8 mouse cellular contexts compared by ENCODE assay signal in genomic region chr9:21164072-21164471, GRCm38 (mm10). TPM values are rescaled to one million over a fixed set of nuclear protein-coding genes. Genes with fewer than 3 reads are reported as not detected.
DNase-seq lines count a peak whose midpoint lies in the region; ATAC-seq and TF ChIP-seq lines count a peak whose summit lies in the region.

No protein-coding gene starts in this region.

- peak overlapping the region; percentile 40 for H3K4me2 ChIP-seq in intestine, embryonic 16.5 days (ENCODE audit: low read depth, low read length)
- H3K4me2 ChIP-seq in midbrain, embryonic 13.5 days (replicated peaks): peak overlapping the region; percentile 66

- no peak for ATAC-seq in intestine, embryonic 16.5 days
- ATAC-seq in midbrain, embryonic 13.5 days: no peak
- no peak for ATAC-seq in erythroid progenitor cell, adult 5-6 weeks (replicated peaks; ENCODE audit: low FRiP score, poor library complexity, severe bottlenecking)

- peaks cover 60% of the 10 kb centered on the region for H3K27me3 ChIP-seq in heart, embryonic 10.5 days (ENCODE audit: insufficient read depth, poor library complexity, severe bottlenecking)
- H3K27me3 ChIP-seq in intestine, embryonic 16.5 days (replicated peaks; ENCODE audit: control insufficient read depth, insufficient read depth, low read length): peaks cover 46% of the 10 kb centered on the region
- peaks cover 74% of the 10 kb centered on the region for H3K27me3 ChIP-seq in midbrain, embryonic 13.5 days

- TF ChIP-seq POLR2A in embryonic fibroblast, embryonic 13.5 days (IDR thresholded peaks at IDR 0.05; ENCODE audit: low read depth, low read length): peak; percentile 46; the same call in 1 of the 2 replicates

- no peak for TF ChIP-seq CTCF in embryonic fibroblast, embryonic 13.5 days (IDR thresholded peaks at IDR 0.05; ENCODE audit: borderline replicate concordance, insufficient read depth, low read length)

- 2% methylated on average over 26 of the region's 26 CpGs for WGBS in heart, embryonic 10.5 days
- WGBS in intestine, embryonic 16.5 days: under 1% methylated on average over 26 of the region's 26 CpGs
- WGBS in midbrain, embryonic 13.5 days: 2% methylated on average over 26 of the region's 26 CpGs

- H3K9ac ChIP-seq in intestine, embryonic 16.5 days (ENCODE audit: low read depth, low read length): peak overlapping the region; percentile 24; the same call in 1 of the 2 replicates
- no peak overlapping the region for H3K9ac ChIP-seq in midbrain, embryonic 13.5 days (replicated peaks)

- H3K27ac ChIP-seq in heart, embryonic 10.5 days: no peak overlapping the region
- peak overlapping the region; percentile 3; the same call in 1 of the 2 replicates for H3K27ac ChIP-seq in embryonic fibroblast, embryonic 13.5 days (ENCODE audit: insufficient read depth, low read length)
- H3K27ac ChIP-seq in intestine, embryonic 16.5 days (ENCODE audit: low read length): no peak overlapping the region
- no peak overlapping the region for H3K27ac ChIP-seq in midbrain, embryonic 13.5 days

- H3K9me3 ChIP-seq in heart, embryonic 10.5 days: no peaks in the 10 kb centered on the region
- no peaks in the 10 kb centered on the region for H3K9me3 ChIP-seq in intestine, embryonic 16.5 days (ENCODE audit: control insufficient read depth, low read length)
- no peaks in the 10 kb centered on the region for H3K9me3 ChIP-seq in midbrain, embryonic 13.5 days

- H3K4me1 ChIP-seq in heart, embryonic 10.5 days: peaks cover 65% of the 10 kb centered on the region
- peaks cover 5% of the 10 kb centered on the region; the same call in 1 of the 2 replicates for H3K4me1 ChIP-seq in embryonic fibroblast, embryonic 13.5 days (ENCODE audit: control insufficient read depth, insufficient read depth, low read length)
- peaks cover 35% of the 10 kb centered on the region for H3K4me1 ChIP-seq in intestine, embryonic 16.5 days (ENCODE audit: control insufficient read depth, insufficient read depth, low read length)
- peaks cover 48% of the 10 kb centered on the region for H3K4me1 ChIP-seq in midbrain, embryonic 13.5 days (replicated peaks)

- H3K4me3 ChIP-seq in heart, embryonic 10.5 days: peak overlapping the region; percentile 77
- peak overlapping the region; percentile 16; the same call in 1 of the 2 replicates for H3K4me3 ChIP-seq in embryonic fibroblast, embryonic 13.5 days (ENCODE audit: insufficient read depth, low read length)
- H3K4me3 ChIP-seq in intestine, embryonic 16.5 days (ENCODE audit: low read length): peak overlapping the region; percentile 23
- peak overlapping the region; percentile 9; the same call in 1 of the 2 replicates for H3K4me3 ChIP-seq in midbrain, embryonic 13.5 days (replicated peaks)

- no peak for DNase-seq in heart, embryonic 10.5 days (ENCODE audit: low spot score)
- no peak for DNase-seq in heart, adult 18-20 months
- DNase-seq in CD4-positive helper T cell, adult 2 months (ENCODE audit: low read depth, low spot score): peak; percentile 66
- DNase-seq in ovary, postnatal 36 days (ENCODE audit: low spot score): no peak

- no peaks in the 10 kb centered on the region for H3K36me3 ChIP-seq in heart, embryonic 10.5 days
- H3K36me3 ChIP-seq in intestine, embryonic 16.5 days (ENCODE audit: control insufficient read depth, insufficient read depth, low read length): no peaks in the 10 kb centered on the region
- H3K36me3 ChIP-seq in midbrain, embryonic 13.5 days: no peaks in the 10 kb centered on the region

RNA-seq across cellular contexts. Expression of gene Pde4a, which starts 1.4 kb away (rescaled TPM):
- polyA plus RNA-seq in heart, embryonic 10.5 days (2016; fragmentation: Nextera tagmentation; extraction: Ambion mirVana): 7.5 and 9.0 TPM in 2 replicates
- total RNA-seq in heart, adult 18-20 months (2021): 10 to 100 TPM; 52.5 to 59.1 TPM
- polyA plus RNA-seq in embryonic fibroblast, embryonic 13.5 days (2011; ENCODE audit: insufficient read length, low read depth, missing spikeins): 14.7 and 20.6 TPM in 2 replicates
- polyA plus RNA-seq in intestine, embryonic 16.5 days (2015; fragmentation: Nextera tagmentation; extraction: Ambion mirVana): 6.2 and 7.8 TPM in 2 replicates
- polyA plus RNA-seq in midbrain, embryonic 13.5 days (2015; fragmentation: Nextera tagmentation; extraction: Ambion mirVana): 20.1 and 20.2 TPM in 2 replicates
- total RNA-seq in erythroid progenitor cell, adult 5-6 weeks (2015; ENCODE audit: low replicate concordance): 4.6 TPM in 1 of 2 replicates, not detected in the other
- 0.15 and 0.39 TPM in 2 replicates for total RNA-seq in erythroid progenitor cell, adult 5-6 weeks (2017; ENCODE audit: low replicate concordance)

RNA-seq across cellular contexts. Expression of gene Cdc37, which starts 14.3 kb away (rescaled TPM):
- polyA plus RNA-seq in heart, embryonic 10.5 days (2016; fragmentation: Nextera tagmentation; extraction: Ambion mirVana): 286 and 333 TPM in 2 replicates
- total RNA-seq in heart, adult 18-20 months (2021): 100 to 1,000 TPM; 160 to 168 TPM
- 142 and 166 TPM in 2 replicates for polyA plus RNA-seq in embryonic fibroblast, embryonic 13.5 days (2011; ENCODE audit: insufficient read length, low read depth, missing spikeins)
- polyA plus RNA-seq in intestine, embryonic 16.5 days (2015; fragmentation: Nextera tagmentation; extraction: Ambion mirVana): 247 and 261 TPM in 2 replicates
- 233 TPM in 2 replicates for polyA plus RNA-seq in midbrain, embryonic 13.5 days (2015; fragmentation: Nextera tagmentation; extraction: Ambion mirVana)
- total RNA-seq in erythroid progenitor cell, adult 5-6 weeks (2015; ENCODE audit: low replicate concordance): 28.9 and 42.9 TPM in 2 replicates
- 68.0 and 76.5 TPM in 2 replicates for total RNA-seq in erythroid progenitor cell, adult 5-6 weeks (2017; ENCODE audit: low replicate concordance)

RNA-seq across cellular contexts. Expression of gene Tyk2, which starts 33.0 kb away (rescaled TPM):
- polyA plus RNA-seq in heart, embryonic 10.5 days (2016; fragmentation: Nextera tagmentation; extraction: Ambion mirVana): 12.6 and 16.5 TPM in 2 replicates
- total RNA-seq in heart, adult 18-20 months (2021): 10 to 100 TPM in 1 of 2 experiments, 1 to 10 TPM in 1; 8.0 to 10.3 TPM
- 11.1 and 15.1 TPM in 2 replicates for polyA plus RNA-seq in embryonic fibroblast, embryonic 13.5 days (2011; ENCODE audit: insufficient read length, low read depth, missing spikeins)
- 17.0 and 18.1 TPM in 2 replicates for polyA plus RNA-seq in intestine, embryonic 16.5 days (2015; fragmentation: Nextera tagmentation; extraction: Ambion mirVana)
- 11.5 and 12.2 TPM in 2 replicates for polyA plus RNA-seq in midbrain, embryonic 13.5 days (2015; fragmentation: Nextera tagmentation; extraction: Ambion mirVana)
- 2.5 and 5.0 TPM in 2 replicates for total RNA-seq in erythroid progenitor cell, adult 5-6 weeks (2015; ENCODE audit: low replicate concordance)
- total RNA-seq in erythroid progenitor cell, adult 5-6 weeks (2017; ENCODE audit: low replicate concordance): 4.7 and 5.0 TPM in 2 replicates

Comparison
In these comparisons a context has a peak if more than half of its experiments do, and no peak if none do; other contexts are left out.
1. H3K4me3 ChIP-seq: peak in every context shown above with its lines; median percentile 77 in heart, embryonic 10.5 days; 23 in intestine, embryonic 16.5 days; 16 in embryonic fibroblast, embryonic 13.5 days; 9 in midbrain, embryonic 13.5 days.